Mouse (Mus musculus) gastrocnemius, adult 8-10 months (tissue): ENCODE data around the gene Btnl6. TPM values are rescaled to one million over a fixed set of nuclear protein-coding genes. Genes with fewer than 3 reads are reported as not detected.
"Not testable (repeated sequence)": the region's sequence is repeated elsewhere in the genome, so short reads cannot be mapped to it uniquely, and the experiment has no call there.

Source experiments
- DNase-seq, 2 experiments: peaks; one replicate each; pipeline ENCODE4 v3.0.0; 2022; ENCODE audit warnings: low spot score in 2 of 2
- total RNA-seq, 4 experiments: library from RNA; stranded (reverse); gene quantifications; 2 replicates each; pipeline ENCODE4 v1.2.4; 2022

Btnl6 gene
- total RNA-seq, result not detected

DNA sequence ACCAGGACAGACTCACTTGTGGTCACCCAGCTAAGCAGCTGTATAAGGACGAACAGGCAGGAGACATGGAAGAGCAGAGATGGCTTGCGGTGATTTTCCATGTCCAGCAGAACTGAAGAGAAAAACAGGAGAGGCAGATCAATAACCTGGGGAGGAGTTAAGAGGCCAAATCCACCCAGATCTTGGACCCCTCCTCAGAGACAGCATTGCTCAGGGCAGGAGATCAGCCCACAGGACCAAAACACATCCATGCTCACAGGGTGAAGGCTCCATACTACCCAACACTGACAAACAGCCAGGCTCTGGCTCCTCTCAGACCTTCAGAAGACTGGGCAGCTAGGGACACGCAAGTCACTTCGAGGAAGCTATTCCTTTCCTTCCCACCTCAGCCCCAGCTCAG lies at the start of gene Btnl6:
Btnl6 (minus strand) TSS at position 101 of the 400 bp plus-strand sequence.
- DNase-seq, result no peak

DNA sequence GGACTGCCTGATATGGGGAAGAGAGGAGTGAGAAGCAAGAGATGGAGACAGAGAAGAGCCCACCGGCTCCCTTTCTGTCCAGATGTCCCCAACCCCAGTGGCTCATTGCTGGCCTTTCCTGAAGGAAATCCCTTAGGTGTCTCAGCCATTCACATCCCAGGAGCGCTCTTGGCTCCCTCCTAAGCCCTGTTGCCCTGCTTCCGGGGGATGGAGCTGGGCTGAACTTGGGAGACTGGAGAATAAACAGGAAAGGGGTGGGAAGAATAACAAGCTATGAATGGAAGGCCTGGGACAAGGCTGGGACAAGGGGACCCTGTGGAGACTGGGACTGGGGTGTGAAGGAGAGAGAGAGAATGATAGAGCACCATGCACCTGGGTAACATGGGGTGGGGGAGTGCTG lies 47.6 kb upstream of the Btnl6 start:
- DNase-seq, result no peak

DNA sequence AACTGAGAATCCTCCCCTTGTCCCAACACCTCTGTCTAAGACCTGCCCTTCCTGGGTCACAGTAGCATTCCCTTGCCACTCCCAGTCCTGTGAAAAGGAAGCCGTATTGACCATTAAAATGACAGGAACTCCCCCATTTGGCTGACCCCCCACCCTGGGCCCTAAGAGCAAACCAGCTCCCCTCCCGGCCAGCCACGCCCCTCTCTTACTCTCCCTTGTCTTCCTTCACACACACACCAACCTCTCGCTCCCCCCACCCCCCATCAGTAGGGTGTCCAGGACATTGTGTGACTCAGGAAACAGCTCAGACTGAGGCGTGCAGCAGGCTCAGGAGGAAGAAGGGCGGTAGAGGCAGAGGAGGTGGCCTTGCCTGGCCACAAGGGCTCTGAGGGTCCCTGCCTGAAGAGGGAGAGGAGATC lies 46.9 kb upstream of the Btnl6 start, which contains the start of gene Notch4:
Notch4 (plus strand) TSS at position 266 of the 419 bp plus-strand sequence.
- no peak for DNase-seq

DNA sequence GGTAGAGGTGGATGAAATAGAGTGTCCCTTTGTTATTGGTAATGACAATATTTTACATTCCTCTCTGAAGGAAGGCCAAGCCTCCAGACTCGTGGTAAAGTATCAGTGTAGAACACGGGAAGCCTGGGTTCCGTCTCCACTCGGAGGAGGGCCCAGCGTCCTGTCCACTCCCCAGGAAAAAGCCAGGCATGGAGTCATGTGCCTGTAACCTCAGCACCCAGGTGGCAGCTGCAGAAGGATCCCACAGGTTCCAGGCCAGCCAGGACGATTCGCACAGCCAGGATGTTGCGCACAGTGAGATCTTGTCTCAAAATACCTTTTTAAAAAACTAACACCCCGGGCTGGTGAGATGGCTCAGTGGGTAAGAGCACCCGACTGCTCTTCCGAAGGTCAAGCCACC lies 46.2 kb upstream of the Btnl6 start:
- no peak for DNase-seq

DNA sequence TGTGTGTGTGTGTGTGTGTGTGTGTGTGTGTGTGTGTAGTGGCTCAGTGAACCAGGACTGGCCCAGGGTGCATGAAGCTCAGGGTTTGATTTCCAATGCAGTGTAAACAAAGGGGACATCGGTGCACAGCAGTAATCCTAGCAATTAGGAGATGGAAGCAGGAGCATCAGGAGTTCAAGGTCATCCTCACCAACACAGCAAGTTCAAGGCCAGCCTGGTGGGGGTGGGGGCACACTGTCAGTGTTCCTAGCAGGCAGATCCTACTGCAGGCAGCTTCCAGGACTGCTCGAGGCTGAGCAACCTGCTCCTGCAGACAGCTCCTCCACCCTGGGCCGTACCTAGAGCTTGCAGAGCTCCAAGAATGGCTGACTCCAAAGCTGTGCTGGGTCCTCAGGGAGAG lies 45.4 kb upstream of the Btnl6 start:
- DNase-seq, result no peak

DNA sequence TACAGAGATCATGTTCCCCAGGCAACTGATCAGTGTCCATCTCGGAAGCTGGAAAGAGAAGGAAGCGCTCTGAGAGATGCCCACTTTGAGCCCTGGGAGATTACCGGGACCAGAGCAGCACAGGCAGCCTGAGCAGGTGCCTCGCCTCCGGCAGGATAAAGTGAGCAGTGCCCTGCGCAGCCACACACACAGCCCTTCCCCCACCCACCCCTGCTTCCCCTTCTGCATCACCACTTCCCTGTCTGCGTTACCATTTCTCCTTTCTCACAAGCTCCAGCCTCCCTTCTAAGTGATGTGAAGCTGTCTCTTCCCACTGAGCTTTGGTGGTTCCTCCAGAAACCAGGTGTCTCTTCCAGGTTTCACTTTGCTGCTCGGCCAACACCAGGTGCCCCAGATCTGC lies 44.0 kb upstream of the Btnl6 start:
- DNase-seq, result no peak

DNA sequence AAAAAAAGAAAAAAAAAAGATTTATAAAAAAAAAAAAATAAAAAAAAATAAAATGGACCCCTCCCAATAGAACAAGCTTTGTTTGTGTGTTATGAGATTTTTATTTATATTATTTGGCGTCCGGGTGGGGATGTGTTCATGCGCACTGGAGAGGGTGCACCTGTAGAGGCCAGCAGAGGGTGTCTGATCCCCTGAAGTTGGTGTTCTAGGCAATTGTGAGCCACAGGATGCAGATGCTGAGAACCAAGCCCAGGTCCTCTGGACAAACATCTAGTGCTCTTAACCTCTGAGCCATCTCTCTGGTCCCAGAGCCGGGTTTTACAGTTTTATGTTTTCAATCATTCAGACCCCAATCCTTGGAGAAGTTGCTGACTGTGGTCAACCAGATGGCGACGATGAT lies 43.3 kb upstream of the Btnl6 start:
- no peak for DNase-seq

DNA sequence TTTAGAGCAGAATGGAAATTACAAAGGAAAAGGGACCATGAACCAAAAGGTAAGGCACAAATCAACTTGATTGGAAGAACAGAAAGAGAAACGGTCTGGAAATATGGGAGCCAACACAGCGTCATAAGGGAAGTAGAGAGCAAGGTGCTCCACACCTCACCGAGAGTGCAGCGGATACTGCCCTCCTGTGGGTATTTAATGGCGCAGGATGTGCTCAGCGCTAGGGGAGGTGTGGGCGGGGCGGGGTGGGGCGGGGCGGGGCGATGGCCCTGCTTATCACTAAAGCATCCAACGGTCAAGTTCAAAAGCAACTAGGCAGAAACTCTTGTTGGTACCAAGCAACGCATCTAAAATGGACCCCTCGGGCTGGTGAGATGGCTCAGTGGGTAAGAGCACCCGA lies 42.7 kb upstream of the Btnl6 start:
- no peak for DNase-seq

DNA sequence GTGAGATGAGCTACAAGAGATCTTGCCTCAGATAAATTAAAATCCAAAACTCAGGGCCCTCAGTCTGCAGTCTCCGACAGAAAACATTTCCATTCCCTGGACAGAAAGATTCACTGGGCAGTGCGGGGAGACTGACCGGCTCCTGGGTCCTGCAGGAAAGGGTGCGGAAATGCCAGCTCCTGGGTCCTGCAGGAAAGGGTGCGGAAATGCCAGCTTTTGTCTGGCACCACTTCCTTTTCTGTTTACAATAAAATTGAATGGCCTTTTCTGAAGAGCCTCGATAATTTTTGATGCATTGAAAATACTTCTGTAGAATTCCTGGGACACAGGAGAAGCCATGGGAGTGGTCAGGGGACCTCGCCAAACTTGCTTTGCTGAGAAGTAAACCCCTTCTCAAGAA lies 42.0 kb upstream of the Btnl6 start:
- DNase-seq, result no peak

DNA sequence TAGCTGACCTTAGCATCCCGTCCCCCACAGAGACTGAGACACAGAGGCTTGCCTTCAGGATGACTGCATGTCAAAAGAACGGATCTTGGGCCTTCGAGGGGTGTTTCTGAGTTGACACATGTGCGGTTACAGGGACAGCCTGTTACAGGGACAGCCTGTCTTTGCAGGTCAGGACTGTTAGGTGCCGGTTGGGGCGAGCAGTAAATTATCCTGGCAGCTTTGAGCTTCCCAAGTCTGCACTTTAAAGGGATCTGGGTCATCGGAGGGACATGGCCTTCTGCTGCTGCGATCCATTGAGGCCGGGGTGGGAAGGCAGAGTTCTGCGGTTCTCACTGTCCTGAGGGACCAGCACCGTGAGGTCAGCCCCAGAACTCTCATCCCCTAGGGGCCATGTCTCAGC lies 40.3 kb upstream of the Btnl6 start:
- DNase-seq, result no peak

DNA sequence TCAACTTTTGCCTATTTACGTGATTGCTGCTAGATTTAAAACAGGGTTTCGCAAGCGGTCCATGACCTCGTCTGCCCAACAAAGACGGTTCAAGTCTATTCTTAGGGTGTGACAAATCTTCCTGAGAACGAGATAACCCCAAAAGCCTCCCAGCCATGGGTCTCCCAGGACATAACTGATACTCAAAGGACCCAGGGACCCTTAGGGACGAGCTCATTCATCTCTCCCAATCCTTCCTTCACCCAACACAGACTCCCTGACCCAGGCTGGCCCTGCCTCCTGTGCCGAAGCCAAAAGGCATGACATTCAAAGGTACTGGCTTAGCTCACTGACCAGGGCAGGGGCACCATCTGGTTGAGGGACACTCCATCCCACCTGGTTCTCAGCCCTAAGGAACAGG lies 39.3 kb upstream of the Btnl6 start:
- DNase-seq, result no peak

DNA sequence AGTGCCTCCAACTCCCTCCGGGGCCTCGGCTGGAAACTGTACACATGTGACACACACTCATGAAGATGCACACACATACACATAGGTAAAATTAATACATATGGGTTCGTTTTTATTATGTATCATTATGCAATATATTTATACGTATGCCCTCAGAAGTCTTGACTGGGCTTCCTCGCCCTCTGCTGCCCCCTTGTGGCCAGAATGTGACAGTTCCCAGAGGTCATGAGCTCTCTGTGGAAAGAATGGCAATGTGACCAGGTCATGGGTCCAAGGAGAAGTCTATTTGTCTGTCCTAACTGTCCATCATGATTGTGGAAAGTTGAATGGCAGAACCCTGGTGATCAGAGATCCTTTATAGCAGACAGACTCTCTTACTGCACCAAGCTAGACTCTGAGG lies 38.3 kb upstream of the Btnl6 start:
- peak; percentile 52 to 56 for DNase-seq

DNA sequence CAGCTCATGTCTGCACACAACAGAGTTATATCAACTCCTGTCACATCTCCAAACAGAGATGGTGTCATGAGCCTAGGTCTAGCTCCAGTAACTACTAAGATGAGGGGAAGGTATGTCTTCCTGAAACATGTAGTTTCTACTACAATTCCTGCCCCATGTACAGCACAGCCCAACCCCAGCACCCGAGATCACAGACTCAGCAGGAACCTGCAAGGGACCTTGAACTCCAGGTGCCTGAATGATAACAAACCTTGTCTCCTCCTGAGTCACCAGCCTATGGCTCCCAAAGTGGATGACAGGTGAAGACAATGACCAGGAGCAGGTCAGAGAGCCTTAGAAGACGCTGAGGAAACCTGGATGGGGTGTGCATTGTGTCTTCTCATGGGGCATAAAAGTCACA lies 32.7 kb upstream of the Btnl6 start:
- no peak for DNase-seq

DNA sequence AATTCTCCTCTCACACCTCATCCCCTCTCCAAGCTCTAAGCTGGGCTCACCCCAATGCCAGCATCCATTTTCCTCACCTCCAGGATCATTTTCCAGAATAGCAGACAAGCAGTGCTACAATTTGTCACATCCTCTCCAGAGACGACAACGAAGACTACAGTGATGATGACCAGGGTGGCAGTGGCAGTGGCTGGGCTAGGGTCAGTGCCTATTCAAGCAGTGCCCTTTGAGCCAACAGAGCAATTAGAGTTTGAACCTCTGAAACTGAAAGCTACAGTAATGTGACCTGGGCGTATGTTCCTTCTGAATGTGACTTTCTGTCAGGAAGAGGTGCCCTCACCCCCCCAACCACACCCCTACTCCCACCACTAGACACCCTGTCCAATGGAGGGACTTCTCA lies 32.0 kb upstream of the Btnl6 start:
- DNase-seq, result no peak

DNA sequence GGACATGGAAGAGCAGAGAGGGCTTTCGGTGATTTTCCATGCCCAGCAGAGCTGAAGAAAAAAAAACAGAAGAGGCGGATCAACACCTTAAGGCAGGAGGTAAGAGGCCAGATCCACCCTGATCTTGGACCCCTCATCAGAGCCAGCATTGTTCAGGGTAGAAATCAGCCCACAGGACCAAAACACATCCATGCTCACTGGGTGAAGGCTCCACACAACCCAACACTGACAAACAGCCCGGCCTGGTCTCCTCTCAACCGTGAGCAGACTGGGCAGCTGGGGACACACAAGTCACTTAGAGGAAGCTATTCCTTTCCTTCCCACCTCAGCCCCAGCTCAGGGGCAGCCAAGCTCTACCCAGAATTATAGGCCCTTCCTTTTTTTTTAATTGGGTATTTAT lies 30.4 kb upstream of the Btnl6 start:
- no peak for DNase-seq

DNA sequence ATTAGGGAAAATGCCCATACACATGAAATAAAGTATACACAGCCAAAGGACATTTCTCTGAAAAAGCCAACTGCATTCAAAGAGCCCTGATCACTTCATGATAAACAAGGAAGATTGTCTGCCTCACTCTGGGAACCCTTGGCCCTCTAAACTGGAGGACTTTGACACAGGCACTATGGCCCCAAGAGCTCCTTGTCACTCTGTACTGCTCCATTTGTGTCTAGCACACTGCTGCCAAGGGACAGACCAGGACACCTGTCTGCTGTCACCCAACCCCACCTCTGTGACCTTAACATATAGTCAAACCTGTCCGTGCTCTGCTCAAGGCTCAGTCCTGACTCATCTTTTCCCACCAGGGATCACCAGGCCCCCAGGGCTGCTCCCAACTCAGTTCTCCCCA lies 29.6 kb upstream of the Btnl6 start:
- no peak for DNase-seq

DNA sequence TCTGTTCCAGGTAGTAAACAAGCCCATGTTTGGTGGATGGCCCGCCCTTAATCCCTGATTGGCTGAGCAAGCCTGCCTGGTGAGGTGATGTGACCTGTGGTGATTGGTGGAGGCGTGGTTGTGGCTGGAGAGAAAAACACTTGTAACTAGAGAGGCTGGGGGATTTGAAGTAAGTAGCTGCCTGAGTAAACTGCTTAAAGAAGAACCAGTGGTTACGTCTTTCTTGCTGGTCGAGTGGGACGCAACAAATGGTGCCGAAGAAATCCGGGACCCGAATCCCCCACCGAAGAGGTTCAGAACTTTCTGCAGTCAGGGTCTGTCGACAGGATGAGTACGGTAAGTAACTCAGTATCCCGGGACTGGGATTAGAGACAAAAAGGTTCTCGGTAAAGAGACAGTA lies 26.4 kb upstream of the Btnl6 start:
- not testable (repeated sequence) for DNase-seq

DNA sequence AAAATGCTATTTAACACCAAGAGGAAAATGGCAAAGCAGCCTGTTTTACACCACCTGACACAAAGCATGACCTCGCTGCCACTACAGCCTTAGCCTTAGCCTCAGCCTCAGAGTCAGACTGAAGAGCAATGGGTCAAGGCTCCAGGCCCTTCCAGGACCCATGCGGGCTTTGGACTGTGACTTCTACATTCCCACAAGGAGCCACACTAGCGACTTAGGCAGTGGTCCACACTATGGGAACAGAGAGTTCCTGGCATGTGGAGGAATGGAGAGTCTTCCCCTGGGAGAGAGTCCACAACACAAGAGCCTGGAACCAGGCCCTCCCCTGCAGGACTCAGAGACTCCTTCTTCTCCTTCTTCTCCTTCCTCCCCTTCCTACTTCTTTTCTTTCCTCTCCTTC lies 15.5 kb upstream of the Btnl6 start:
- peak in 1 of 2 experiments; percentile 8 for DNase-seq

DNA sequence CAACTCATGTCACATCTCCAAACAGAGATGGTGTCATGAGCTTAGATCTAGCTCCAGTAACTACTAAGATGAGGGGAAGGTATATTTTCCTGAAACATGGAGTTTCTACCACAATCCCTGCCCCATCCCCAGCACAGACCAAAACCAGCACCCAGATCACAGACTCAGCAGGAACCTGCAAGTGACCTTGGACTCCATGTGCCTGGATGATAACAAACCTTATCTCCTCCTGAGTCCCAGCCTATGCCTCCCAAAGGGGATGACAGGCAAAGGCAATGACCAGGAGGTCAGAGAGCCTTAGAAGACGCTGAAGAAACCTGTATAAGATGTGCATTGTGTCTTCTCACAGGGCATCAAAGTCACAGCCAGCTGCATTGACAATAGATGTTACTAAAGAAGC lies 1.8 kb upstream of the Btnl6 start:
- no peak for DNase-seq

DNA sequence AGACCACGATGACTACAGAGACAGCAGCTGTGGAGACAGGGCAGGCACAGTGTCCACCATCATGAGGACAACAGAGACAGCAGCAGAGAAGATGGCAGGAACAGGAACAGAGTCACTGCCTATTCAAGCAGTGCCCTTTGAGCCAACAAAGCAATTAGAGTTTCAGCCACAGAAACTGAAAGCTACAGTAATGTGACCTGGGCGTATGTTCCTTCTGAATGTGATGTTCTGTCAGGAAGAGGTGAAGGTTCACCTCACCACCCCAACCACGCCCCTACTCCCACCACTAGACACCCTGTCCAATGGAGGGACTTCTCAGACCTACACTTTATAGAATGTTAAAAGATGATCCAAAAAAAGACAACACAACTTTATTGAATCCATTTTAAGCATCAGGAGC lies 1.4 kb upstream of the Btnl6 start:
- DNase-seq, result not testable (repeated sequence)

DNA sequence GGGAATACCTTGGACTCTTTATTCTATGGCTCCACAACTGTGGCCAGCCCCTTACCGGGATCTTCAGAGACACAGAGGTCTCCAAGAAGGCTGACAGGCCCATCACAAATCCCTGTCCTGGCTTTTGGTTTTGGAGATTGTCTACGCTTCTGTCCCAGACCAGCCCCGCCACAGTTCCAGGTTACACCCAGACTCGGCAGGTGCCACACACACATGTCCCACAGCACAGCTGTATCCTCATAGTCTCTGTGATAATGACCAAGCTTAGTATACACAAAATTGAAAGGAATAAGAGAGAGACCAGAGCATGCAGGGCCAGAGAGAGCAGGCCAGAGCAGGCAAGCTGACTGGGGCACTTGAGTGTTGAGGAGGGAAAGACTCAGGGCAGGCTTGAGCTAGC lies 643 bp upstream of the Btnl6 start:
- no peak for DNase-seq

DNA sequence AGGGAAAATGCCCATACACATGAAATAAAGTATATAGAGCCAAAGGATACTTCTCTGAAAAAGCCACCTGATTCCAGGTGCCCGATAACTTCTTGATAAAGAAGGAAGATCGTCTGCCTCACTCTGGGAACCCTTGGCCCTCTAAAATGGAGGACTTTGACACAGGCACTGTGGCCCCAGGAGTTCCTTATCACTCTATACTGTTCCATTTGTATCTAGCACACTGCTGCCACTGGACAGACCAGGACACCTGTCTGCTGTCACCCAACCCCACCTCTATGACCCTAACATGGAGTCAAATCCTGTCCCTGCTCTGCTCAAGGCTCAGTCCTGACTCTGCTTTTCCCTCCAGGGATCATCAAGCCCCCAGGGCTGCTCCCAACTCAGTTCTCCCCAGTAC lies 638 bp downstream of the Btnl6 start:
- DNase-seq, result no peak

DNA sequence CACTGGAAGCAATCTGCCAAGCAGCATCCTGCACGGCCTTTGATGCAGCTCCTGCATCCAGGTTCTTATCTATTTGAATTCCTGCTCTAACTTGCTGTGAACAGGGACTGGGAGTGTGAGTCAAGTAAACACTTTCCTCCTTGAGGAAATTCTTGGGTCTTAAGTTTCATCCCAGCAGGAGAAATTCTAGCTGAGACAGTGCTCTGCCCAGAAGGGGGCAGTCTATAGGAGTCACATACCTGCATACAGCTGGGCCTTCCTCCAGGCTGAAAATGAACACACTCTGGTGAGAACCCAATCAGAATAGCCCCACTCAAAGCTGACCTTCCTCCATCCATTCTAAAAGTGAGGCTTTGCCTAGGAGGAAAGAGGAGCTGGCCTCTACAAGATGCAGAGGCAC lies 5.4 kb downstream of the Btnl6 start:
- DNase-seq, result not testable (repeated sequence)

DNA sequence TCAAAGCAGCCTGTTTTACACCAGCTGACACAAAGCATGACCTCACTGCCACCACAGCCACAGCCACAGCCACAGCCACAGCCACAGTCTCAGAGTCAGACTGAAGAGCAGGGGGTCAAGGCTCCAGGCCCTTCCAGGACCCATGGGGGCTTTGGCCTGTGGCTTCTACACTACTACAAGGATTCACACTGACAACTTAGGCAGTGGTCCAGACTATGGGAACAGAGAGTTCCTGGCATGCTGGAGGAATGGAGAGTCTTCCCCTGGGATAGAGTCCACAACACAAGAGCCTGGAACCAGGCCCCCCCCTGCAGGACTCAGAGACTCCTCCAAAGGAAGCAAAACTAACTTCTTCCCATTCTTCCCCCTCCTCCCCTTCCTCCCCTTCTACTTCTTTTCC lies 9.6 kb downstream of the Btnl6 start:
- DNase-seq, result peak in 1 of 2 experiments; percentile 8
